Mouse (Mus musculus): ENCODE measurements around the gene Gin1. TPM values are rescaled to one million over a fixed set of nuclear protein-coding genes. Genes with fewer than 3 reads are reported as not detected.

Gene Gin1
- polyA plus RNA-seq, 1 experiment from 2014 or later: 19.2 TPM

DNA sequence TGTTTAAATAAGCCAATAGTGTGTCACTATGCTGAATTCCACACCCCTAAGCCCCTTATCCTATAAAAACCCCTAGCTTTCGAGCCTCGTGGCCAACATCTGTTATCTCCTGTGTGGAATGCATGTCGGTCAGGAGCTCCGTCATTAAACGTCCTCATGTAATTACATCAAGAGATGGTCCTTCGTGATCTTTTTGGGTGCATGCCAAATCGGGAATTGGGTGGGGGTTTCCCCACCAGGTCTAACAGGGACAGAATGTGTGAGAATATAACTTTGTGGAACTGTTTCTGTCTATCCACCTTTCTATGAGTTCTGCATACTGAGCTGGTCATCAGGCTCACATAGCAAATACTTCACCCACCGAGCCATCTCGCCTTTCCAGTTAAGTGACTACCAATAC is 26.0 kb downstream of the Gin1 start:
- H3K36me3 ChIP-seq: no peaks in the 10 kb centered on the region
- WGBS: 92% methylated on average over 9 of the region's 9 CpGs
- peaks cover 8% of the 10 kb centered on the region; the same call in 1 of the 2 replicates for H3K9me3 ChIP-seq (replicated peaks)
- no peak for DNase-seq (ENCODE audit: low spot score)
- H3K4me1 ChIP-seq: no peaks in the 10 kb centered on the region
- no peaks in the 10 kb centered on the region for H3K27me3 ChIP-seq (ENCODE audit: low read depth, poor library complexity, severe bottlenecking)
- H3K27ac ChIP-seq (replicated peaks): no peak overlapping the region
- H3K4me3 ChIP-seq: no peak overlapping the region

DNA sequence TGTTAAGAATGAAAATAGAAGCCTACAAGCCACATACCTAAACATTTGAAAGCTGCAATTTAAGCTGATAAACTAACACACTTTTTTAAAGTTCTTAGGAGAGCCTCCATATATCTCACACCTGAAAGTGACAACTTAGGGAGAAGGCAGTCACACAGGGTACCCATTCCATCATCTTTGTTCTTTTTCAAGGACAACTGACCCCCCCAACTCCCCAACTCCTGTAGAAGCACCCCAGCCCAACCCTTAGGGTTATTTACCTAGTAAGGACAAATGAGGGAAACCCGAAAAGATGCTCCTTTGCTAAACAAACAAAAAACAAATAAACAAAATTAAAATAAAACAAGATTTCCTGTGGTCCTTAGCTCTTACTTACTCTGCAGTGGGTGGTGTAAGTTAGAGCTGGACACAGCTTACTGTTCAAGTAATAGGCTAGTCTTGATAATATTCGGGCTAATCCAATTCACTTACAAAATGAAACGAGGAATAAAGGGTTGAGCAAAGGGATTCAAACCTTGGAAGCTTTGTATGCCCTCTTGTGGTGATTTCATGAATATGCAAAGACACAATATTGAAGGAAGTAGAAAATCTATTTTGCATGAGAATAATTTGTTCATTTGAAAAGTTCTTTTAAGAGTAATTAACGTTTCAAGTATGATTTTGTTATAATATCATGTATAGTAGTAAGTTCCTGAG is 32.4 kb downstream of the Gin1 start:
- Histone ChIP-seq H3K9me3 (replicated peaks) (peaks cover 8% of the 10 kb centered on the region; the same call in 1 of the 2 replicates), H3K4me1 (no peaks in the 10 kb centered on the region), H3K4me3 (no peak overlapping the region), H3K27ac (replicated peaks) (no peak overlapping the region), H3K27me3 (ENCODE audit: low read depth, poor library complexity, severe bottlenecking) (no peaks in the 10 kb centered on the region), H3K36me3 (no peaks in the 10 kb centered on the region)
- 60% methylated on average over 4 of the region's 4 CpGs for WGBS
- DNase-seq (ENCODE audit: low spot score): no peak

DNA sequence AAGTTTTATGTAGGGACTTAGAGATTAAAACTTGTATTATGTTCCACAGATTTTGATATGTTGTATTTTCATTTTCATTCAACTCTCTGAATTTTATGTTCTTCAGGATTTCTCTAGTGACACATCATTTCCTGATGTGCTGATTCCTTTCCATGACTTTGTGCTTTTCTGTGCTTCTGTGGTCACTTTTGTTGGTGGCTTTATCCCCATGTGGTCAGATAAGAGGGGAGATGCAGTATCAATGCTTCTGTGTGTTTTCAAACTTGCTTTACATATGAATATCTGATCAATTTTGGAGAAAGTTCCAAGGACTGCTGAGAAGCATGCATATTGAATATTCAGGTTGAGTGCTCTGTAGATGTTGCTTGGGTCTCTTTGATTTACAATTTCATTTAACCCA is 34.5 kb downstream of the Gin1 start:
- Histone ChIP-seq H3K36me3 (no peaks in the 10 kb centered on the region), H3K9me3 (replicated peaks) (peaks cover 8% of the 10 kb centered on the region; the same call in 1 of the 2 replicates), H3K4me3 (no peak overlapping the region), H3K27ac (replicated peaks) (no peak overlapping the region), H3K27me3 (ENCODE audit: low read depth, poor library complexity, severe bottlenecking) (no peaks in the 10 kb centered on the region), H3K4me1 (no peaks in the 10 kb centered on the region)
- DNase-seq (ENCODE audit: low spot score): no peak

DNA sequence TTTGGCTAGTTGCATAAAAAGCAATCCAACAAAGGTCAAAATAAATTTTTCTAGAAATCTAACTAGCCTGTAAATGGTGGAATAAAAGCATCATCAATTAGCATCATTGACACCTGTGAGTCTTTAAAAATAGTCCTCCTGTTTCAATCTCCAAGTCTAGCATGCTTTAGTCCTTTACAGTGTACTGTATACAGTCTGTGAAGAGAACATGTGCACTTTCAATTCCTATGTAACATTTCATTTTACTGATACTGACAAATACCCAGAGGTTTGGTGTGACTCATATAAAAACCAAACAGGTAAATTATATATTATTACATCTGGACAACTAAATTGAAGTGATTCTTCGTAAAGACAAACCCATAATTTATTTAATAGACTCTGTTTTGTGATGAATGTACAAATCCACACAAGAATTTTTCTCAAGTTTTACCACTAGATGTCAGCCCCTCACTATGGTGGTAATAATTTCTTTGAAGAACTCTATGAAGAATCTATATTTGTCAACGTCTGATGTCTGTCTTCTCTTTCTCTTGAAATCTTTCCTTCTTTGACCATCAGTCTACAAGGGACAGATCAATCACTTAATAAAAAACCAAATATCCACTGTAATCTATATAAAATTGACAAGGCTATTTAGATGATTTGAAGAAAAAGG is 39.4 kb downstream of the Gin1 start:
- Histone ChIP-seq H3K9me3 (replicated peaks) (no peaks in the 10 kb centered on the region), H3K27ac (replicated peaks) (no peak overlapping the region), H3K4me1 (no peaks in the 10 kb centered on the region), H3K4me3 (no peak overlapping the region), H3K27me3 (ENCODE audit: low read depth, poor library complexity, severe bottlenecking) (no peaks in the 10 kb centered on the region), H3K36me3 (no peaks in the 10 kb centered on the region)
- 57% methylated on average over 2 of the region's 2 CpGs for WGBS
- DNase-seq (ENCODE audit: low spot score): no peak

DNA sequence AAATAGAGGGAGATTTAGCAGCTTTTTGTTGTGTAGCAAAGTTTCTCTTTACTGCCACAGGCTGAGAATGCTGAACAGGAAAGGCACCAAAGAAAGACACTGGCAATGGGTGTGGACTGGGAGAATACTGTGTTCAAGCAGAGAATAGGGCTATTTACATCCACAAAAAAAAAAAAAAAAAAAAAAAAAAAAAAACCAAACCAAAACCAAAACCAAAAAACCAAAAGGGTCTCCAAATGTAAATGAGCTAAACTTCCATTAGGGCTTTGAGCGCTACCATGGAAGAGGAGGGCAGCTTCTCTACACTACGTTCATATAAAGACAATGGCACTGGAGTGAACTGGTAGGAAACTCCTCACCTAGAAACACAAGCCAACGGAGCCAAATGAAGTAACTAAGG is 51.3 kb downstream of the Gin1 start:
- H3K4me3 ChIP-seq: no peak overlapping the region
- peaks cover 3% of the 10 kb centered on the region for H3K36me3 ChIP-seq
- H3K27me3 ChIP-seq (ENCODE audit: low read depth, poor library complexity, severe bottlenecking): no peaks in the 10 kb centered on the region
- 83% methylated on average over 3 of the region's 3 CpGs for WGBS
- H3K4me1 ChIP-seq: no peaks in the 10 kb centered on the region
- no peak for DNase-seq (ENCODE audit: low spot score)
- H3K9me3 ChIP-seq (replicated peaks): no peaks in the 10 kb centered on the region
- H3K27ac ChIP-seq (replicated peaks): no peak overlapping the region

DNA sequence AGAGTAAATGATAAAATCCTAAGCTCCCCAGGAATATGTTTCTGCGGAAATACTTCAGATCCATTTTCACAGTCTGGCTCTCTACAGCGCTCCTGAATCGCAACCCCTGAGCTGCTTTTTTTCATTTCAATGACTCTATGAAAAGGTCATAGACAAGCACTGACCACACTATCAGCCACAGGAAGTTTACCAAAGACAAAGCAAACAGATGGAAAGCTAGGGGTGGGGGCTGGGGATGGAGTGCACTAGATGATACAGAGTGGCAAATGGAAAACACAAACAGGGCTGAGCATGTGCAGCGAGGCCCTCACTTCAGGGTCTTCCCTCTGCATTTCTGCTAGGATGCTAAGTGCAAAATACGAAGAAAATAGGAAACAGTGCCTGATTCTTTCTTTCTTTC is 52.2 kb downstream of the Gin1 start:
- DNase-seq (ENCODE audit: low spot score): no peak
- Histone ChIP-seq H3K4me3 (no peak overlapping the region), H3K36me3 (peaks cover 3% of the 10 kb centered on the region), H3K4me1 (no peaks in the 10 kb centered on the region), H3K9me3 (replicated peaks) (no peaks in the 10 kb centered on the region), H3K27me3 (ENCODE audit: low read depth, poor library complexity, severe bottlenecking) (no peaks in the 10 kb centered on the region), H3K27ac (replicated peaks) (no peak overlapping the region)
- 85% methylated on average over 5 of the region's 5 CpGs for WGBS

DNA sequence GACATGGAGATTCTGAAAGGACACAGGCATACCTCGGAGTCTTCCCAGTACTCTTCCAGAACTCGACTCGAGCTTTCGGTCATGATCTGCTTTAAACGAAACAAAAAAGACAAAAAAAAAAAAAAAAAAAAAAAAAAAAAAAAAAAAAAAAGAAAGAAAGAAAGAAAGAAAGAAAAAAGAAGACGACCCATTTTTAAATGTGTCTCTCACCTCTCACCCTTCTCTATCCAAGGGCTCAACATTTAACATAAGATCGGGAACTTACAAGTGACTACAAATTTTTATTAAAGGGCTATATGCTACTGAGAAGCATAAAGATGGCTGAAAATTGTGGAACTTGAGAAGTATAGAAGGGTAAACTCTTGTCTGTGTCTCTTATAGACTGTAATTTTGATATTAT is 52.9 kb downstream of the Gin1 start:
- WGBS: 94% methylated on average over 7 of the region's 7 CpGs
- Histone ChIP-seq H3K4me3 (no peak overlapping the region), H3K36me3 (peaks cover 3% of the 10 kb centered on the region; the same call in 1 of the 2 replicates), H3K27me3 (ENCODE audit: low read depth, poor library complexity, severe bottlenecking) (no peaks in the 10 kb centered on the region), H3K9me3 (replicated peaks) (no peaks in the 10 kb centered on the region), H3K27ac (replicated peaks) (no peak overlapping the region), H3K4me1 (no peaks in the 10 kb centered on the region)
- no peak for DNase-seq (ENCODE audit: low spot score)

DNA sequence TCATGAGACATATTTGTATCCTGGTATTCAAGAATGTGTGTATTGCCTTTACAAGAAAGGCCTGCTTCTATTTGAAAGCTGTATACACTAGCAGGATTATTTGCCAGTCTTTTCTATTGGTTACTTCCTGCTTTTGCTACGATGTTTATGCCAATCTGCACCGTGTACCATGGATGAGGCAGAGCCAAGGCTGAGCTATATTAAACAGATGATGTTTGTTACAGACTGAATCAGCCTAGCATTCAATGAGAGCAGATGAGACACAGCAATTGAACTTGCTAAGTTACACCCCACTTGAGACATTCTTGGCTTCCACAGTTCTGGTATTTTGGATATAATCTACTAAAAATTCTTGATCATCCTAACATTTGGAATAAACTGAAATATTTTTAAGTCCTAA is 57.6 kb downstream of the Gin1 start:
- H3K4me1 ChIP-seq: no peaks in the 10 kb centered on the region
- WGBS: 87% methylated on average over 2 of the region's 2 CpGs
- H3K27me3 ChIP-seq (ENCODE audit: low read depth, poor library complexity, severe bottlenecking): no peaks in the 10 kb centered on the region
- DNase-seq (ENCODE audit: low spot score): no peak
- no peak overlapping the region for H3K27ac ChIP-seq (replicated peaks)
- H3K36me3 ChIP-seq: 0 out of 2 replicates have a peak, but pooled peaks cover 6% of the 10 kb centered on the region
- H3K4me3 ChIP-seq: no peak overlapping the region
- no peaks in the 10 kb centered on the region for H3K9me3 ChIP-seq (replicated peaks)

DNA sequence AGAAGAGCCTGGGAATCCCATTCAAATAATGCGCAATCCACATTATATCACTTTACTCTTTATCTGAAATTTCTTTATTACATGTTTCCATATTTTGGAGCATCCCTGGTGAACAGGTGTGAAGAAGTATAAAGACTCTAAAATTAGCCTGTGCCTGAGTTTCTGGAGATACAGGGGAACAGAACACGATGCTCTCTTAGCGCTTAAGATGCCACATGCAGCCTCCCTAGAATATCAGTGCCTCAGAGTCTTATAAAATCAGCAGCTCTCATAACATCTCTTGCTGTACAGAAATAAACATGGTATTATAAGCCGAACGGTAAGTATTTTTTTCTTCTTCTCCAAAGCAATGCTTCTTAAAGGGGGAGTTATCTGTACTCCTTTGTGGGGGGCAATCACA is 58.1 kb downstream of the Gin1 start:
- H3K27me3 ChIP-seq (ENCODE audit: low read depth, poor library complexity, severe bottlenecking): no peaks in the 10 kb centered on the region
- 95% methylated on average over 5 of the region's 5 CpGs for WGBS
- DNase-seq (ENCODE audit: low spot score): no peak
- no peak overlapping the region for H3K27ac ChIP-seq (replicated peaks)
- H3K36me3 ChIP-seq: 0 out of 2 replicates have a peak, but pooled peaks cover 6% of the 10 kb centered on the region
- no peaks in the 10 kb centered on the region for H3K4me1 ChIP-seq
- no peaks in the 10 kb centered on the region for H3K9me3 ChIP-seq (replicated peaks)
- H3K4me3 ChIP-seq: no peak overlapping the region

DNA sequence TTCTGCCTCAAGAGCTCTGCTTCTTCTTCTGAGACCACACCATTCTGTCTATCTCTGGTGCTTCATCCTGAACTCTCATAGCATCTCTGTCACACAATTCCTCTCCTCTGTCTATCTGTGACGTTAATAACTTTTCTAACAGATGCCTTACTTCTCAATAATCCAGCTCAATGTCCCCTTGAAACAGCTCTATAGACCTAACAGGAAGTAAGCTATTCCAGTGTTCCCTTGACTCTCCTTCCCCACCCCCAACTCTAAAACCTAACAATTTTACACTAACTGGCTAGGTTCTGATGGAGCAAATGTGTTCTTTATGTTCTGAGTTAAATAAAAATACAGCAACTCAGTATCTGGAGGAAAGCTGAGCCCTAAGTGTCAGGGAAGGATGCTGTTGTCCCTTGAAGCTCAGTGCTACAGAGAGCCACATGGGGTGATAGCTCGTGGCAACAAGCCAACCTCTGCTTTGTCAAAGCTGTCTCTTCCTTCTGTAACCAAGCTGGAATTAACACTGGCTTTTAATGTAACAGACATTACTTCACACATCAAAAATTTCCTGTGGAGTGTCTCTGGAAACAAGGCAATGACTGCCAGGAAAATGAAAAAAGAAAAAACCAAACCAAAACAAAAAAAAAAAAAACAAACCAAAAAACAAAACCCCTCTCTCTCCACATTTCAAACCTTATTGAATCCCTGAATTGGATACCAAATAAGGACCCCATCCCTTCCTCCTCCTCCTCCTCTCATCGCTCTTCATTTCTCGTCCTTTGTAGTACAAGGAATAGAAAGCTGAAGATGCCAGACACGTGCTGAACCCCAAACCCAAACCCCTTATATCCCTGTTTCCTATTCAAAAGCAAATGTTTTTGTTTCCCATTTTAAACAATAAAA is 63.7 kb downstream of the Gin1 start:
- no peaks in the 10 kb centered on the region for H3K27me3 ChIP-seq (ENCODE audit: low read depth, poor library complexity, severe bottlenecking)
- H3K27ac ChIP-seq (replicated peaks): no peak overlapping the region
- DNase-seq (ENCODE audit: low spot score): no peak
- WGBS: 78% methylated on average over 5 of the region's 5 CpGs
- H3K4me1 ChIP-seq: no peaks in the 10 kb centered on the region
- H3K9me3 ChIP-seq (replicated peaks): no peaks in the 10 kb centered on the region
- H3K36me3 ChIP-seq: 0 out of 2 replicates have a peak, but pooled peaks cover 10% of the 10 kb centered on the region
- no peak overlapping the region for H3K4me3 ChIP-seq

DNA sequence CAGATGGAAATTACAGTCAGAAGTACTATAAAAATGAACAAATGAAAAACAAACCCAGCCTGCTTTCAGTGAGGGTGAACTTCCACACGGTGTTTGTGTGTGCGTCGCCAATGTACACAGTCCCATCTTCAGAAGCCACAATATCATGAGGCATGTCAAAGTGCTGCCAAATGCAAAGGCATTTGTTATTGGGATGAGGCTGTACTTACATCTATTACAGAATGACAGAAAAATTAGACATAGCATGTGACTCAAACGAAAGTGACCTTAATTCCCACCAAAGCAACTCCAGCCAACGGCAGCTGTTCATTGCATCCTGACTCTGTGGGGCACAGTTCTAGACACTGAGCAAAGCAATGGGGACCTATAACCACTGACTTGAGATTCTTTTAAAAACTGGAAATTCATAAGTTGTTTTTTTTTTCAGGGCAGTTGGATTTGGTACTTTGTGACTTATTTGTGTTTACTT is 64.4 kb downstream of the Gin1 start:
- no peaks in the 10 kb centered on the region for H3K9me3 ChIP-seq (replicated peaks)
- no peak overlapping the region for H3K4me3 ChIP-seq
- H3K4me1 ChIP-seq: no peaks in the 10 kb centered on the region
- no peak overlapping the region for H3K27ac ChIP-seq (replicated peaks)
- WGBS: 93% methylated on average over 5 of the region's 5 CpGs
- H3K36me3 ChIP-seq: 0 out of 2 replicates have a peak, but pooled peaks cover 11% of the 10 kb centered on the region
- DNase-seq (ENCODE audit: low spot score): no peak
- no peaks in the 10 kb centered on the region for H3K27me3 ChIP-seq (ENCODE audit: low read depth, poor library complexity, severe bottlenecking)

Measured in midbrain, embryonic 10.5 days (tissue).